Mouse (Mus musculus) myocyte (in vitro differentiated cells): ENCODE results near the gene Jun.

Experiments used
- POLR2A ChIP-seq: IDR thresholded peaks from one replicate; pipeline ENCODE4 v1.6.1; 2011; ENCODE audit warnings: low read depth, mild to moderate bottlenecking, control low read depth, moderate library complexity; ENCODE audit not compliant: insufficient read length
- POLR2AphosphoS2 ChIP-seq: IDR thresholded peaks from one replicate; pipeline ENCODE4 v1.6.1; 2011; ENCODE audit warnings: low read depth, control low read depth; ENCODE audit not compliant: insufficient read length

GRCm38 (mm10) chr4:95068045-95068948 lies 16.3 kb upstream of the Jun start:
- no peak for TF ChIP-seq POLR2A
- no peak for TF ChIP-seq POLR2AphosphoS2
